Mouse (Mus musculus): ENCODE results near the gene Nrxn3.

DNA sequence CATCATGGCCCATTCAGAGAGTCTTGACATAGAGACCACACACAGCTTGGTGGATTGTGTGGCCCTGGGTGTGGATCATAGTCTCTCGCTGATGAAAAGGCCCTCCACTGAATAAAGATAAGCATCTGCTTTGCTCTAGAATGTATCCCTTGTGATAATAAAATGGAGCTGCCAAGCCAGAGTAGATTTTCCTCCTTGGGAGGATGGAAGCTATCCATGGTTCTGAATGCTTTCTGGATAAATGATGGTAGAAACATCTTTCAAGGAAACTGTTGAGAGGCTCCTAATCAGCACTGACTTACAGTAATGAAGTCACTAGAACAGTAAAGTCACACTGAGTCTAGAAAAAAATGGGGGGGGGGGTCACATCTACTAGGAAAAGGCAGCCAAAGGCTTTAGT lies 989.1 kb downstream of the Nrxn3 start:
- TF ChIP-seq CTCF (IDR thresholded peaks at IDR 0.05; ENCODE audit: control insufficient read depth, insufficient read depth, insufficient replicate concordance, low read depth, low read length) (no peak), POLR2A (IDR thresholded peaks at IDR 0.05; ENCODE audit: control insufficient read depth, low read depth, low read length) (no peak)
